Mouse (Mus musculus) stomach, postnatal 0 days (tissue): ENCODE data around the gene Smu1. TPM values are rescaled to one million over a fixed set of nuclear protein-coding genes. Genes with fewer than 3 reads are reported as not detected.

Source experiments
- ATAC-seq: fragments of 200-750 bp; cut with Nextera tagmentation; 2 replicates; pipeline ENCODE4 v1.8.0; 2017; ENCODE audit not compliant: low FRiP score, low TSS enrichment
- DNase-seq: peaks from one replicate; pipeline ENCODE4 v3.0.0-alpha.2; 2016; ENCODE audit warnings: low spot score
- H3K27ac ChIP-seq: fragments of 300-500 bp; sonication (generic); replicated peaks from 2 replicates; pipeline ENCODE4 v1.5.1; 2014; ENCODE audit warnings: mild to moderate bottlenecking, control low read depth
- H3K27me3 ChIP-seq: fragments of 300-500 bp; sonication (generic); 2 replicates; pipeline ENCODE4 v1.6.1; 2014; ENCODE audit warnings: low read length; ENCODE audit not compliant: control insufficient read depth, insufficient read depth
- H3K36me3 ChIP-seq: fragments of 300-500 bp; sonication (generic); 2 replicates; pipeline ENCODE4 v1.6.1; 2014; ENCODE audit warnings: low read length, mixed read lengths; ENCODE audit not compliant: control insufficient read depth, insufficient read depth
- H3K4me1 ChIP-seq: fragments of 300-500 bp; sonication (generic); replicated peaks from 2 replicates; pipeline ENCODE4 v1.6.1; 2014; ENCODE audit warnings: antibody characterized with exemption; ENCODE audit not compliant: control insufficient read depth, insufficient read depth
- H3K4me2 ChIP-seq: fragments of 300-500 bp; sonication (generic); replicated peaks from 2 replicates; pipeline ENCODE4 v1.6.1; 2014; ENCODE audit warnings: low read depth, mild to moderate bottlenecking, control low read depth, moderate library complexity
- H3K4me3 ChIP-seq: fragments of 300-500 bp; sonication (generic); 2 replicates; pipeline ENCODE4 v1.5.1; 2014; ENCODE audit warnings: low read depth, low read length, control low read depth
- H3K9ac ChIP-seq: fragments of 300-500 bp; sonication (generic); 2 replicates; pipeline ENCODE4 v1.6.1; 2014; ENCODE audit warnings: mild to moderate bottlenecking, low read length, control low read depth, mixed read lengths
- H3K9me3 ChIP-seq: fragments of 300-500 bp; sonication (generic); 2 replicates; pipeline ENCODE4 v1.6.1; 2016; ENCODE audit warnings: low read length; ENCODE audit not compliant: control insufficient read depth
- CTCF ChIP-seq: IDR thresholded peaks from 2 replicates; pipeline ENCODE4 v1.5.1; 2016; ENCODE audit warnings: antibody characterized with exemption, low read depth, mild to moderate bottlenecking, moderate library complexity
- EP300 ChIP-seq: optimal IDR thresholded peaks from 2 replicates; pipeline ENCODE3; 2016; ENCODE audit warnings: antibody characterized with exemption
- WGBS: fragments of 180-500 bp; shearing (Covaris S2); extraction: QIAGEN DNeasy Blood & Tissue Kit; methylation state at CpG from one replicate; pipeline ENCODE4 v1.1.7; 2014; 5-methylcytosine and 5-hydroxymethylcytosine counted together
- polyA plus RNA-seq: library from polyadenylated mRNA; unstranded; fragments of >200 nt; fragmentation: Nextera tagmentation; extraction: Ambion mirVana; gene quantifications from 2 replicates; pipeline ENCODE4 v1.2.1, GENCODE M21; 2015

Gene Smu1
- polyA plus RNA-seq, 1 experiment from 2014 or later, result 79.9 TPM

GRCm38 (mm10) chr4:40774279-40775259 is 16.8 kb upstream of the Smu1 start:
- H3K4me2 ChIP-seq, result peak overlapping the region; percentile 49
- no peak overlapping the region for H3K9ac ChIP-seq
- peaks cover 6% of the 10 kb centered on the region; the same call in 1 of the 2 replicates for H3K4me1 ChIP-seq
- ATAC-seq (peak; percentile 75; the same call in 1 of the 2 replicates), DNase-seq (peak; percentile 87)
- peak; percentile 98 for TF ChIP-seq CTCF
- no peak for TF ChIP-seq EP300
- H3K27ac ChIP-seq, result peak overlapping the region; percentile 77
- 17% methylated on average over 12 of the region's 12 CpGs for WGBS
- H3K4me3 ChIP-seq, result no peak overlapping the region
- no peaks in the 10 kb centered on the region for H3K27me3 ChIP-seq
- H3K9me3 ChIP-seq, result no peaks in the 10 kb centered on the region
- H3K36me3 ChIP-seq, result no peaks in the 10 kb centered on the region

- Histone ChIP-seq H3K36me3 (no peaks in the 10 kb centered on the region), H3K4me2 (no peak overlapping the region), H3K4me1 (no peaks in the 10 kb centered on the region), H3K9ac (no peak overlapping the region), H3K27me3 (no peaks in the 10 kb centered on the region), H3K4me3 (no peak overlapping the region), H3K27ac (no peak overlapping the region), H3K9me3 (no peaks in the 10 kb centered on the region)
- TF ChIP-seq CTCF, result no peak
- TF ChIP-seq EP300, result no peak
- DNase-seq (no peak), ATAC-seq (no peak)
- WGBS, result 45% methylated on average over 5 of the region's 5 CpGs
Measured at GRCm38 (mm10) chr4:40759876-40760275, 2.2 kb upstream of the Smu1 start.

GRCm38 (mm10) chr4:40757157-40757779 is 455 bp downstream of the Smu1 start:
- peak; percentile 76 for ATAC-seq
- no peaks in the 10 kb centered on the region for H3K27me3 ChIP-seq
- H3K4me2 ChIP-seq, result peak overlapping the region; percentile 62
- WGBS, result under 1% methylated on average over 31 of the region's 39 CpGs
- peak overlapping the region; percentile 79 for H3K4me3 ChIP-seq
- no peaks in the 10 kb centered on the region for H3K9me3 ChIP-seq
- no peak for TF ChIP-seq CTCF
- TF ChIP-seq EP300, result no peak
- no peaks in the 10 kb centered on the region for H3K4me1 ChIP-seq
- peak overlapping the region; percentile 85 for H3K9ac ChIP-seq
- H3K36me3 ChIP-seq, result peaks cover 10% of the 10 kb centered on the region; the same call in 1 of the 2 replicates
- H3K27ac ChIP-seq, result peak overlapping the region; percentile 78
- DNase-seq, result peak; percentile 51

- no peaks in the 10 kb centered on the region for H3K27me3 ChIP-seq
- H3K9me3 ChIP-seq, result no peaks in the 10 kb centered on the region
- no peak overlapping the region for H3K4me3 ChIP-seq
- no peaks in the 10 kb centered on the region for H3K4me1 ChIP-seq
- ATAC-seq (no peak), DNase-seq (no peak)
- H3K36me3 ChIP-seq, result peaks cover 26% of the 10 kb centered on the region
- H3K27ac ChIP-seq, result no peak overlapping the region
- WGBS, result 57% methylated on average over 1 of the region's 1 CpGs
- no peak overlapping the region for H3K9ac ChIP-seq
- H3K4me2 ChIP-seq, result no peak overlapping the region
- TF ChIP-seq EP300 (no peak), CTCF (no peak)
Measured at GRCm38 (mm10) chr4:40735351-40735750, 22.4 kb downstream of the Smu1 start.

- no peaks in the 10 kb centered on the region for H3K9me3 ChIP-seq
- H3K27ac ChIP-seq, result no peak overlapping the region
- TF ChIP-seq CTCF, result no peak
- TF ChIP-seq EP300, result no peak
- no peak overlapping the region for H3K9ac ChIP-seq
- H3K4me1 ChIP-seq, result no peaks in the 10 kb centered on the region
- peaks cover 33% of the 10 kb centered on the region for H3K36me3 ChIP-seq
- no peak for ATAC-seq
- H3K4me3 ChIP-seq, result no peak overlapping the region
- no peak overlapping the region for H3K4me2 ChIP-seq
- no peak for DNase-seq
- H3K27me3 ChIP-seq, result no peaks in the 10 kb centered on the region
Measured at GRCm38 (mm10) chr4:40731262-40731661, 26.5 kb downstream of the Smu1 start.

GRCm38 (mm10) chr4:40727247-40727646 is 30.5 kb downstream of the Smu1 start:
- no peaks in the 10 kb centered on the region for H3K27me3 ChIP-seq
- H3K4me1 ChIP-seq, result no peaks in the 10 kb centered on the region; the same call in 1 of the 2 replicates
- TF ChIP-seq EP300 (no peak), CTCF (peak; percentile 53)
- H3K9me3 ChIP-seq, result no peaks in the 10 kb centered on the region
- WGBS, result 79% methylated on average over 1 of the region's 1 CpGs
- no peak overlapping the region for H3K27ac ChIP-seq
- no peak overlapping the region for H3K4me2 ChIP-seq
- ATAC-seq (no peak), DNase-seq (no peak)
- H3K9ac ChIP-seq, result no peak overlapping the region
- peaks cover 19% of the 10 kb centered on the region for H3K36me3 ChIP-seq
- no peak overlapping the region for H3K4me3 ChIP-seq
